Mouse (Mus musculus): Measurements from ENCODE around the gene Insl6. TPM values are rescaled to one million over a fixed set of nuclear protein-coding genes. Genes with fewer than 3 reads are reported as not detected.

The Insl6 gene
- polyA plus RNA-seq, 1 experiment: 302 TPM

DNA sequence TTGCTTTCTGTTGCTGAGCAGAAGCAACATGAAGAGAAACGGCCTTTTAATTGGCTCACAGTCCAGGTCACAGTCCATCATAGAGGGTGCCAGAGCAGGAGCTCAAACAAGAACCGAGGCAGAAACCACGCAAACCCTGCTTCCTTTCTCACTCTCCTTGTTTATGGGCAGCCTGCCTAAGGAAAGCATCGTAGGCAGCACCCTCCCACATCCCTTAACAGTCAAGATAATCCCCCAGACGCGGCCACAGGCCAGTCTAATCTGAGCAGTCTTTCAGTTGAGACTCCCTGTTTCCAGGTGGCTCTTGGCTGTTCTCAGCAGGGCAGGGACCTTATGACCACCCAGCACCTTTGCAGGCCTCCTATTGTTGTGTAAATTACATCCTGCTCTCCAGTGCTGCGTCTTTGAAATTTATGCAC, 39.7 kb downstream of the Insl6 start:
- H3K27ac ChIP-seq (ENCODE audit: control insufficient read depth, insufficient read depth, low read depth, low read length): no peak overlapping the region
- H3K36me3 ChIP-seq (ENCODE audit: control insufficient read depth, insufficient read depth, low read length): no peaks in the 10 kb centered on the region
- no peaks in the 10 kb centered on the region for H3K4me1 ChIP-seq (ENCODE audit: control insufficient read depth, insufficient read depth, low read length)
- TF ChIP-seq CTCF (IDR thresholded peaks at IDR 0.05; ENCODE audit: control insufficient read depth, insufficient read depth, insufficient replicate concordance, low read depth, low read length) (no peak), POLR2A (IDR thresholded peaks at IDR 0.05; ENCODE audit: control insufficient read depth, low read depth, low read length) (no peak)
- no peak overlapping the region for H3K4me3 ChIP-seq (ENCODE audit: control insufficient read depth, low read depth, low read length)
- no peaks in the 10 kb centered on the region for H3K27me3 ChIP-seq (ENCODE audit: control insufficient read depth, insufficient read depth, low read length)

DNA sequence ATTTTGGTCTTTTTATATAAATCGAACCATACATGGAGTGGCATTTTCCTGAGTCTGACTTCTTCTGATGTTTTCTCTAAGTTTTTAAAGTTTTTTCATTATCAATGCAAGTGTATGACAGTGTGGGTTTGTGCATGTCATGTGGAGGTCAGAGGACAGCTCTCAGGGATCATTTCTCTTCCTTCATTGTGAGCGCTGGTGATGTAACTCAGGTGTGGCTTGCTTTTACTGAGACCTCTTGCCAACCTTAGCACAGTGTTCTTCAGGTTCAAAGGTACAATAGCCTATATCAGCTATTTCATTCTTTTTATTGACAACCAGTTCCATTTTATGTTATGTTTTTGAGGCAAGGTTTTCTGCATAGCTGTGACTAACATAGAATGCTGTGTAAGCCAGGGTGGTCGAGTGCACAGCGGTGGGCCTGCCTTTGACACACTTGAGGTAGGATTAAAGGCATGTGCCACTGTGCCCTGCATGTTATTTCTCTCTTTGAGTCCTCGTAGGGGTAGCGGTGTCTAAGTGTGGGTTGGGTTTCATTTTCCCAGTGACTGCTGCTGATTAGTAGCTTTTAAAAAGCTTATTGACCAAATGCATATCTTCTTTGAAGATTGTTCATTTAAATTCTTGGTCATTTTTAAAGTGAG, 46.1 kb downstream of the Insl6 start:
- no peaks in the 10 kb centered on the region for H3K36me3 ChIP-seq (ENCODE audit: control insufficient read depth, insufficient read depth, low read length)
- H3K27me3 ChIP-seq (ENCODE audit: control insufficient read depth, insufficient read depth, low read length): no peaks in the 10 kb centered on the region
- no peak overlapping the region for H3K27ac ChIP-seq (ENCODE audit: control insufficient read depth, insufficient read depth, low read depth, low read length)
- no peaks in the 10 kb centered on the region for H3K4me1 ChIP-seq (ENCODE audit: control insufficient read depth, insufficient read depth, low read length)
- TF ChIP-seq CTCF (IDR thresholded peaks at IDR 0.05; ENCODE audit: control insufficient read depth, insufficient read depth, insufficient replicate concordance, low read depth, low read length): no peak
- no peak for TF ChIP-seq POLR2A (IDR thresholded peaks at IDR 0.05; ENCODE audit: control insufficient read depth, low read depth, low read length)
- no peak overlapping the region for H3K4me3 ChIP-seq (ENCODE audit: control insufficient read depth, low read depth, low read length)

DNA sequence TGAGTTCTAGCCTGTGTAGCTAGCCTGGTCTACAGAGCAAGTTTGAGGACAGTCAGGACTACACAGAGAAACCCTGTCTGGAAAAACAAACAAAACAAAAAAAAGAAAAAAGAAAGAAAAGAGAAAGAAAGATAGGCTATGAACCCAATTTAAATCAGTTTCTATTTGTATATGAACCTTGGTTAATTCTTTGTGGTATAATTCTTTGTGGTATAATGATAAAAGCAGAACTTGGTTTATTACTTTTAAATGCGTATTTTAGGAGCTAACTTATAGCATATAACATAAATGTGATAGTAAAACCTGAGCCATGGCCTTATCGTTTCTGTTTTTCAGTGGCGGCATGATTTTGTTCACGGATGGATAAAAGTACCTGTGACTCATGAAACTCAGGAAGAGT, 48.7 kb downstream of the Insl6 start:
- Histone ChIP-seq H3K4me3 (ENCODE audit: control insufficient read depth, low read depth, low read length) (no peak overlapping the region), H3K36me3 (ENCODE audit: control insufficient read depth, insufficient read depth, low read length) (no peaks in the 10 kb centered on the region), H3K27ac (ENCODE audit: control insufficient read depth, insufficient read depth, low read depth, low read length) (no peak overlapping the region), H3K4me1 (ENCODE audit: control insufficient read depth, insufficient read depth, low read length) (no peaks in the 10 kb centered on the region), H3K27me3 (ENCODE audit: control insufficient read depth, insufficient read depth, low read length) (no peaks in the 10 kb centered on the region)
- TF ChIP-seq POLR2A (IDR thresholded peaks at IDR 0.05; ENCODE audit: control insufficient read depth, low read depth, low read length): no peak

DNA sequence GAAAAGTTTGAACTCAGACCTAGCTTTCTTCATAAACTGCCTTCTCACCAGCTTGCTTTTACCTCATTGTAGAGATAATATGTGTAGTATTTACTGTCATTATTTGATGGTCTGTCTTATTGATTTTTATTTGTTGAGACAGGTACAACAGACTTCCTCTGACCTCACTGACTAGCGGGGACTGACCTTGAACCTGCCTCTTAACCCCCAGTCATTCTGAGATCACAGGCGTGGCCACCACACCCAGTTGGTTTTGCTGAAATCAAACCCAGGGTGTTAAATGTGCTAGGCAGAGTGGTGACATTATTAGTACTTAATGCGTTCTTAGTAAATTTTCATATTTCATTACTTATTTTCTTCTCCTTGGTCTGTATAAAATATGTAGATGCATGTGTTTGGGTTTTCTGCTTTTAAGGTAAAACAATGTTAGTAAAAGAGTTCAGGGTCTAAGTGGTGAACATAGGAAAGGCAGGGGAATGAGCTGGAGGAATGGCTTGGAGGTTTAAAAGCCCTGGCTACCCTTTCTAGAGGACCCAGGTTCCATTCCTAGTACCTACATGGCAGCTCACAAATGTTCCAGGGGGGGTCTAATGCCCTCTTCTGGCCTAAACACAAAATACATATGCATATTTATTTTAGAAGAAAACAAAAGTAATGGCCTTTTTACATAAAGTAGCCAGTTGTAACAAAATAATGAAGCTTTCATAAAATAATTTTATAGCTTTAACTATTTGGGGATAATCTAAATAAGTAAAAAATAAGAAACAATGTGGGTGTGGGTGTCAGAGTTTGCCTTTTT, 52.9 kb downstream of the Insl6 start:
- no peak overlapping the region for H3K4me3 ChIP-seq (ENCODE audit: control insufficient read depth, low read depth, low read length)

More for the DNA sequence above, 52.9 kb downstream of the Insl6 start:
- H3K36me3 ChIP-seq (ENCODE audit: control insufficient read depth, insufficient read depth, low read length): no peaks in the 10 kb centered on the region
- H3K4me1 ChIP-seq (ENCODE audit: control insufficient read depth, insufficient read depth, low read length): no peaks in the 10 kb centered on the region
- TF ChIP-seq POLR2A (IDR thresholded peaks at IDR 0.05; ENCODE audit: control insufficient read depth, low read depth, low read length) (no peak), CTCF (IDR thresholded peaks at IDR 0.05; ENCODE audit: control insufficient read depth, insufficient read depth, insufficient replicate concordance, low read depth, low read length) (no peak)
- no peak overlapping the region for H3K27ac ChIP-seq (ENCODE audit: control insufficient read depth, insufficient read depth, low read depth, low read length)
- H3K27me3 ChIP-seq (ENCODE audit: control insufficient read depth, insufficient read depth, low read length): no peaks in the 10 kb centered on the region

Other genes with a start within 250 kb of the Insl6 start
- 4.7 and 5.8 TPM in 2 replicates for gene Rcl1, start 224.0 kb downstream of the Insl6 start, polyA plus RNA-seq (2012; rRNA removed)
- 1.7 TPM in 2 replicates for gene Jak2, start 73.5 kb downstream of the Insl6 start, polyA plus RNA-seq (2012; rRNA removed)
- gene Rln1, start 9.3 kb upstream of the Insl6 start, polyA plus RNA-seq (2012; rRNA removed): not detected in 2 replicates
- gene Plgrkt, start 42.0 kb upstream of the Insl6 start, polyA plus RNA-seq (2012; rRNA removed): 4.9 TPM in 2 replicates
- gene Cd274, start 42.1 kb upstream of the Insl6 start, polyA plus RNA-seq (2012; rRNA removed): 0.88 and 1.3 TPM in 2 replicates
- gene Pdcd1lg2, start 85.6 kb upstream of the Insl6 start, polyA plus RNA-seq (2012; rRNA removed): 0.19 and 0.46 TPM in 2 replicates
- gene Ric1, start 196.9 kb upstream of the Insl6 start, polyA plus RNA-seq (2012; rRNA removed): 4.6 and 5.2 TPM in 2 replicates

All from testis, adult 2 months (tissue).